Mouse (Mus musculus) layer of hippocampus, postnatal 36 days (tissue): ENCODE results near the gene Srrm1. TPM values are rescaled to one million over a fixed set of nuclear protein-coding genes. Genes with fewer than 3 reads are reported as not detected.

Source experiments
- DNase-seq, 2 experiments: peaks; one replicate each; pipeline ENCODE4 v3.0.0; 2022
- total RNA-seq, 2 experiments: library from RNA; stranded (reverse); gene quantifications; 2 replicates each; pipeline ENCODE4 v1.2.3; 2021

Gene Srrm1
- total RNA-seq, 2 experiments from 2014 or later: 123 to 143 TPM

DNA sequence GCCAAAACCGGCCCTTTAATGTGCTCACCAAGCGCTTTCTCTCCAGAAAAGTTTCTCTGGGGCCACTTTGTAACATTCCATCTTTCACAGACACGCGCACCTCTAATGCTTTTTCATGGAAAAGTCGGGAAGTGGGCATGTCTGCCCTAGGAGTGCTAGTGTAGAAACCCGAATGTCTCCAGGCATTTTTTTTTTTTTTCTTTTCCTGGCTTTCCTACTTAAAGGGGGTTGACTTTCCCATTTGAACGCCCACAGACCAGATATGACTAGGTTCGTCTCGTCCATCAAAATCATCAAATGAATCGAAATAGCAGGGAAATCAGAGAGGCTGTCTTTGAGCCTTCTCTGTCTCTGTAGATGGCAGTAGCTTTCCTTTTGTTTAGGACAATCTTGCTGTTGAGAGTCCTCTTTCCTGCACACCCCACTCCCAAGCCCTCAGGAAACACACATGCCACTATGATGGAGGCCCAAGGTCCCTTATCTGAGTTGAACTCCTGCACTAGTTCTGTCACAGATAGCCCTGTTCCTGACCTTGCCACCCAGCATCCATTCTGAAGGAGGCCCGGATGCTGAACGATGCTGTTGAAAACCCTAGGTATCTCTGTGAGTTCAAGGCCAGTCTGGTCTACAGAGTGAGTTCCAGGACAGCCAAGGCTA is 801 bp upstream of the Srrm1 start:
- DNase-seq: no peak

DNA sequence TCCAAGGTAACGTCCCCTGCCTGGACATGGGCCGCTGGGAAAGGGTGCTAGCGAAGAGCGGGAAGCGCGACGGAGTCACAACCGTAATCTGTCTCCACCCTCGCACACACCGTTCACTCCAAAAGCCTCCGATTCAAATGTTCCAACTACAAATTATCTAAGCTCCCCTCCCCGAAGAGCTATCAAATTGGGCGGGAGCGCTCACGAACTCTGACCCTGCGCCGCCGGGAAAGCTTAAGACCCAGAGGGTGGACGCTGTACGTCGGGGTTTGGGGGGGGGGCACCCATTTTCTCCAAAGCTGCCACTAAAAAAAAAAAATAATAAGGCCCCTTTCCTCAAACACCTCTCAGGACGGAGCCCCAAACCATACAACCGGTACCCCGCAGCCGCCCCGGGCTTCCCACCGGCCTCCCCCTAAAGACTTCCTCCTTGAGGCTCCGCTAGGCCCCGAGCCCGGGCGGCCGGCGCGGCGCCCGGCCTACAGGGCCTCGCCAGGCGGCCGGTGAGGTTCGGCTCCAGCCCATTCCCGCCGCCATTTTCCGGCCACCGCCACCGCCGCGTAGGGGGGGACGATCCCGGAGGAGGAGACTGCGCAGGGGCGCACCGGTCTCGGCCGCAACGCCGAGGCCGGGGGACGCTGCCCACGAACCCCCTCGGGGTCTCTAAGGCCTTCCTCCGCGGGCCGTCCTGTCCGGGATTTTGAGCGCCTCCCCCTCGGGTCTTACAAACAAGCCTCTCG is 625 bp downstream of the Srrm1 start:
- no peak for DNase-seq

DNA sequence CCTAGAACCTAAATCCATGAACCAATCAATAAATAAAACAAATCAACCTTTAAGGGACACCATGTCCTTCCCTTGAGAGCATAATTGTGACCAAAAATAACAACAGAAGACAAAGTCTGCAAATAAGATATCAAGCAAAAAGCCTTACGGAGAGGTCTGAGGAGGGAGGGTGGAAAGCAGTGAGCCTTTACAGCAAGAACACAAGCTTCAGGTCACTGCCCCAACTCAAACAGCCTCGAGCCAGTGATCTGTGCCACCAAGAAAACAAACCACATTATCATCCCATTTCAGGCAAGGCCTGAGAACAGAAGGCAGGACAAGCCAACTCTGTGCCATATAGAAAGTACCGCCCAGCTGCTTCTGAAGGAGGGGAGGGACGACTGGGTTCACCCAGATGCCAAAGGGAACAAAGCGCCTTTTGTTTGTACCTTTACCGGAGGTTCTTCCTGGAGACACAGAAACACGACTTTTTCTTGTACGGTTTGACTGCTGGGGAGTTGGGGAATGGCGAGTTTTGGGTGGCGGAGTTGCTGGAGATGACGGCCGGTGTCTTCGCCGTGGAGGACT is 15.7 kb downstream of the Srrm1 start:
- no peak for DNase-seq

DNA sequence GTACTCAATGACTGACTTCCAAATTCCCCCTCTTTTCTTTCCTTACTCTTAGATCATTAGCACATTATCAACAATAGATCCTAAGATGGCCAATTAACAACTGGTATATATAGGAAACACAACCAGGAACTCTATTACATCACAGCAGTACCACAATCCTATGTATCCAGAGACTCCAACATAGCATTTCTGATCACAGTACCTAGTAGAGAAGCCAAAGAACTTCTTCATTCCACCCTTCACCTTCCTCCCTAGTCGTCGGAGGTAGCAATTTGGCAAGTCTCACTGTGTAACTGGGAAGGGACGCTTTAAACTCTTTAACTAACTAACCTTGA is 17.1 kb downstream of the Srrm1 start:
- DNase-seq: no peak

DNA sequence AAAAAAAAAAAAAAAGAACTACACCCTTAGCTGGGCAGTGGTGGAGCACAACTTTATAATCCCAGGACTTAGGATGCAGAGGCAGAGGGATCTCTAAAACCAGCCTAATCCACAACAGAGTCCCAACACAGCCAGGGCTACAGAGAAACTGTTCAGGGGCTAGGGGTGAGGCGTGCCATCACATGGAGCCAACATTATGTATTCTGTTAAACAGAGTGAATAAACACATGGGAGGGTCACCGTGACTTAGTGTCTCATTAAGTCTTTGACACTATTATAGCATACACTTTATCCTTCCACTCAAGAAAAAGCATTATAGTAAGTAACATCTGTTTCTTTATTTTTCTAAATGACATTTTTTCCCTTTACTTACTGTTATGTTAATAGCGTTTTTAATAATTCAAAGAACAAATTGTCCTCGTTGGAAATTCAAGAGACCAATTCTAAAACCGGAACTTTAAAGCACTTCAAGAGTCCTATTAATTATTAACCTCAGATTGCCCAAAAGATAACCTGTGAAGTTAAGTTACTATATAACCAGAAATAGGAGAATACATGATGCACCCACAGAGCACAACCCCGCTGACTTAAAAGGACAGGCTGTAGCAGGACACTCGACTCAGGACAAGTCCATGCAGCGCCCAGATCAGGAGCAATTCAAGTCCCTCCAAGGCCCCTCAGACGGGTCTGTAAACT is 17.6 kb downstream of the Srrm1 start:
- DNase-seq: no peak

DNA sequence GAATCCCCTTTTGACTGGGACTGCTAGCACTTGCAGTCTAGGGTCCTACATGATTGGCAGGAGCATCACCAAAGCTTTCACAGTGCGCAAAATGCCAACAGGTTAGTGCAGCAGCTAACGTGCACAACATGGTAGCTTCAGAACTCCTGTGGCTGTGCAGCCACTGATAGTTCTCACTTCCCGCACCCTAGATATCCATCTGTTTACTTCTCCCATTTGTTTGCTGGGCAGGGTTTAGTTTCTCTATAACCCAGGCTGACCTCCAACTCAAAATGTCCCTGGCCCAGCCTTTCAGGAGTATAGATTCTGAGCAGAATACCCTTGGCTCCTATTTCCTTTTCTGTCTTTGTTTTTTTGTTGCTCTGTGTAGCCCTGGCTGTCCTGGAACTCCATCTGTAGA is 26.7 kb downstream of the Srrm1 start:
- no peak for DNase-seq

DNA sequence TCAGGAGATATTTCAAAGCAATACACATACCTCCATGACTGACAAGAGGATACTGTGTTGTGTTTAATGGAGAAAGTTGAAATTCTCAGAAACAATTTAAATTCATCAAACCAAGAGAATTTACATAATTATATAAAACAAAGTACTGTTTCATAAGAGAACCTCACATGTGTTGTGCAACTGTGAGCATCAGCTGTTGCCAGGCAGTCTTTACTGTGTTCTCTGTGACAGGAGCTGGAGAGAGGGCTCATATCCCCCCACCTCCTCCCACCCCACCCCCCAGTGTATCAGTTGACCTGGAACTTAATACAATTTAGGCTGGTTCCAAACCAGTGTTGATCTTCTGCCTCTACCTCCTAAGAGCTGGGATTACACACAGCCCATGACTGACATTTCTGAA is 27.1 kb downstream of the Srrm1 start:
- DNase-seq: no peak

DNA sequence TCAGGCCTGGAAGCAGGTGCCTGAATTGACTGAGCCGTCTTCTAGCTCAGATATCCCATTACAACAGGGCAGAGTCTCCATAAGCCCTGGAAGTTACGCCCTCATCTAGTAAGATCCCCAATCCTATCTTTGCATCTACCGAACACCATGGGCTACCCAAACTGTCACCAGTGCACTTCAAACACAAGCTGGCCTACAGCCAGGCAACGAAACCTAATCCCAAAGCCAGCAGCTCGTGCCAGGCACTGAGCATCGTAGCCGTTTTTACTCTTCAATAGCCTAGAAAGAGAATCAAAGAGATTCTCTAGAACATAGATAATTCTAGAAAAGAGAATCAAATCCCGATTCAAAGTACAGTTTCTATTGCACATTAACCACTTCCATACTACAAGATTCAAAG is 30.1 kb downstream of the Srrm1 start:
- no peak for DNase-seq

DNA sequence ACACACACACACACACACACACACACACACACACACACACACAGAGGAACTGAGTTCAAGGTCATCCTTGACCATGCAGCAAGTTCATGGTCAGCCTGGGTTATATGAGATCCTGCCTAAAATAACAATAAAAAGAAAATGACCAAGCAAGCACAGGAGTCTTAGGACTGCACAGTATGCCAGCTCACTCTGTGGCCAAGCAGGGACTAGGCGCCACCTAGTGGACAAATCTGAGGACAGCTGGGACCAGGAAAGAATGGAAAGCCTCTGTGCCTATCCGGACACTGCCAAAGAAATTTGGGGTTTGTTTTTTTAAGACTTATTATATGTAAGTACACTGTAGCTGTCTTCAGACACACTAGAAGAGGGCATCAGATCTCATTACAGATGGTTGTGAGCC is 35.2 kb downstream of the Srrm1 start:
- peak; percentile 32 to 61 for DNase-seq

DNA sequence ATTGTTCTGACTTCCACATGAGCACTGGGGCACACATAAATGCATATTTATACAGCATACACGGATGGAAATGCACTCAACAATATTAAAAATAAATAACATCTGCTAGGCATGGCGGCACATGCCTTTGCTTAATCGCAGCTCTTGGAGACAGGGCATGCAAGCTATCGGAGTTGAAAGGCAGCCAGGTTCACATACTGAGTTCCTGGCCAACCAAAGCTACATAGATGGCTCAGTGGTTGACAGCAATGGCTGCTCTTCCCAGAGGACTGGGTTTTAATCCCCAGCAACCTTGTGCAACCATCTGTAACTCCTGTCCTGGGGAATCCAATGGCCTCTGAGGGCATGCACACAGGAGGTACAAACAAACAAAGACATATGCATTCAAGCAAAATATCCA is 35.6 kb downstream of the Srrm1 start:
- DNase-seq: no peak

DNA sequence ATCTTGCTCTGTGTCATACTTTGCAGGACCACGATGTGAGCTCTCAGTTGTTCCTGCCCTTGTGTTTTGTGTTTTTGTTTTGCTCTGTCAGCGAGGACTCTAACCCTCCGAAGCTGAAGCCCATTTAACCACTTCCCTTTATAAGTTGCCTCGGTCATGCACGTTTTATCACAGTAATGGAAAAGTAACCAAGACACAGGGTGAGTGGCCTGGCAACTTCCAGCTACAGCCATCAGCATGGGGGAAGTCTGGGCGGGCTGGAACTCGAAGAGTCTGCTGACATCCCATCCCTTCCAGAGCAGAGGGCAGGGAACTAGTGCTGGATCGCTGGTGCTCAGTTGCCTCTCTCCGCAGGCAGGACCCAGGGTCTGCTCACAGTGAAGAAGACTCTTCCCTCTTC is 37.8 kb downstream of the Srrm1 start:
- DNase-seq: no peak

DNA sequence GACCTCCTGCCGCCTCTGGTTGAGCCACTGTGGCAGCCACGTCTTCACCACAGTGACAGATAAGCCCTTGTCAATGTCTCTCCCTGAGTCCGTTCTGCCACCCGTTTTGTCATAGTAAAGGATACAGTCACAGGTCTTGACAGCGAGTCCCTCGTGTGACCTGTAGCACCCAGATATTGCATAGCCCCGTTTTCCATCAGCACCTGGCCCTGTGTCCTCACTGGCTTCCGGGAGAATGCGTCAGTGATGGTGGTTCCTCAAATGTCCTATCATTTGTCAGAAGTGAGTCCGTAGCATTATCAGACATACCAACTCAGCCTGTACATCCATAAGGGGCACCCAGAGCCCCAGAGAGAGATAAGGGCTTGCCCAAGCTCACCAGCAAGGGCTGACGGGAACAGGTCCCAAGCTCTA is 38.7 kb downstream of the Srrm1 start:
- no peak for DNase-seq

DNA sequence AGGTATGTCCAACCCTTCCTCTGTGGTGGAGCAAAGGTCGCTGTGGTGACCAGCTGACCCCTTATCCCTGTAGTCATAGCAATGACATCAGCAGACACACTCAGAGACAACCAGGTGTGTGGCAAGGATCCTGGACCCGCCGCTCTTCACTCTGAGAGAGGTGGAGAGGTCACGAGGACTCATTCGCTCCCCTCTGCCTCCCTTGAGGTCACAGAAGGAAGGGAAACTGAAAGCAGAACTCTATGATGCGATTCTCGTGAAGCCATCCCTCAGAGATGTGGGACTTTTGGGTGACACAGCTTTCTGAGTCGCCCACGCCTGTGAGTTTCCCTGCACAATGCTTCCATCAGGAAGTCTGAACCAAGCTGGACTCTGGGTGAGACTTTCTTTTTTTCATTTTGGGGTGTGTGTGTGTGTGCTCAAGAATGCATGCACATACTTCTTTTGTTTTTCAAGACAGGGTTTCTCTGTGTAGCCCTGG is 39.3 kb downstream of the Srrm1 start:
- no peak for DNase-seq

DNA sequence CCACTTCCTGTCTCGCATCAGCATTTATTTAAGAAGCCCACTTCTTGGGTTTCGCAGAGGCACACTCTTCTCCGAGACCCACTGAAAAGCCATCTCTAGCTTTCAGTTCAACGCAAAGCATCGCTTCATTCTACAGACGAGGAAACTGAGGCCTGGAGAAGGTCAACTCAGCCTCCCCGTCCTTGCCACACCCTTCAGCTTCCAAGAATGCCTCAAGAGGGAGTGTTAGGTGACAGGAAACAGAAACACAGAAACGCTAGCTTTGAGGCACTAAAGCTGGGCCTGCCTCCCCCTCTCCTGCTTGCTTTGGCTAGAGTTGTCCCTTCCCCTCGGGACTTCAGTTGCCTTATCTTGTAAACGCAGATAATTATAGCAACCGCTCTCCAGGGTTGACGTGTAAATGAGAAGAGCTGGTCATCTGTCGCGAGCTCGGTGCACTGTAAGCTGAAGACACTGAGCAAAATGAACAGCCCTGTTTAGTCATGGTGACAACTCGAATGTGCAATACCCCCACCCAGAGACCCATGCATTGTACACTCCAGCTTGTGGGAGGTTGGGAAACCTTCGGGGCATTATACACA is 39.9 kb downstream of the Srrm1 start:
- no peak for DNase-seq

DNA sequence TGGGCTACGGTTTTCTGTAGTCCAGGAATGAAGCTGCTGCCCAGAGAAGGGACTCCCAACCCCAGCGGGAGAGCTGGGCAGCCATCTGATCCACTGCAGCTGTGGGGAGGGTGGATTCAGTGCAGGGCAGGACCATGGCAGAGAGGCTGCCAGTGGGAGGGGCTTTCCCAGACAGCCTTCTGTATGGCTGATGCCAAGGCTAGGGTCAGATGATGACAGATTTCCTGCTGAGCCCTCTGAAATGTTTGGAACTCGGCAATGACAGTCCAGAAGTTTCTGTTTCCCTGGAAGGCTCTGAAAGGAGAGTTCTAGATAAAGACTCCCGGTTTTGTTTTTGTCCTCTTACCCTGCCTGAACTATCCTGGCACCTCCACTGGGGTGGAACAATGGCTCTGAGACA is 40.4 kb downstream of the Srrm1 start:
- no peak for DNase-seq

DNA sequence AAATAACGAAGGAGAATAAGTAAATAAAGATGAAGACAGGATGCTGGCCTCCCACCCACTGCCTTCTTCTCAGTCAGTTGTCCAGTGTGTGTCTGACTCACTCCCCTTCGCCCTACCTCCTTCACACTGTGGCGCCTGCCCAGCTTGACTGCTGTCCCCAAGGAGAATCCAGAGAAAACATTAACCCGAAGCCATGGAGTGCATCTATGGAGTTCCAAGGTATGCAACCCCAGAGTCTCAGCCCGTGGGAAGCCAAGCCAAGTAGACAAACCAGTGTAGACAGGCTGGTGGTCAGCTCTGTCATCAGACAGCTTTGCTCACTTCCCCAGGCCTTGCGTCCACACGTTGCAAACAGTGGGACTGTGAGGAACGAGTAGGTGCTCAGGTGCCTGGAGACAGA is 42.8 kb downstream of the Srrm1 start:
- DNase-seq: no peak

DNA sequence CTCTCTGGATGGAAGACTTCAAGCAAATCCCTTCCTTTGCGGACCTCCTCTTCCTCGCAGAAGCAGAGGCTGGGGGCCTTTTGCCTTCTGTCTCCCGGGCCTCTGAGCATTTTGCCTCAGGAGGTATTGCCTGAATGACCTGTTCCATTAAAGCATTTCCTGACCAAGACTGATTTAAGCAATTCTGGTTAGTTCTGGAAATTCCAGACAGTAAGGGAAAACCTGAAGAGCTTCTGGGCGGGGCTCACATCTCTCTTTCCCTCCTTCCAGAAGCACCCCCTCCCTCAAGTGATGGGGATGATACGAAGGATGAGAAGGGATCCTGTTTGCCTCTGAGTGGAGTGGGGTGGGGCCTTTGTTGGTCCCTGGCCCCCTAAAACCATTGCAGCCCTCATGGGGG is 43.4 kb downstream of the Srrm1 start:
- no peak for DNase-seq

DNA sequence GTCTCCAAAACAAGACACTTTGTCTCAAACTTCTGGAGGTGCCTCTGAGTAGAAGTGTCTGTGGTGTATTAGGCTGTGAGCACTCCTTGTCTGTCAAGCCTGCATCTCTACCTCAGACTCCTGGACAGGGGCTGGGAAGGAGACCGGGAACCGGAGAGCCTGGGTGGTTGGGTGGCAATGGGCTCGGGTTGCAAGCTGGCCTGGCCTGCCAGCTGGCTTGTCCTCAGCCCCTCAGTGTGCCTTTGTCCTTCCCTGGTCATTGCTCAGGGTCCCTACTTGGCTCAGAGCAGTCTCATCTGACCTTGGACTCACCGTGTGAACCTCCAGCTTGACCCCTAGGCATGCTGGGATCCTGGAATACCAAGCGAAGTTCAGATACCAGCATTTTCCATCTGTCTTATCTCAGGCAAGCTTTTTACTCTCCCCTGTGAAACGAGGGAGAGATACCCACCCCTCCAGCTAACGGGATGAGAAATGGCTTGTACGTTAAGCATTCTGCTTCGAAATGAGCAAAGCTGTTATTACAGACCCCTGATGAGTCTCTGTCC is 43.9 kb downstream of the Srrm1 start:
- no peak for DNase-seq

DNA sequence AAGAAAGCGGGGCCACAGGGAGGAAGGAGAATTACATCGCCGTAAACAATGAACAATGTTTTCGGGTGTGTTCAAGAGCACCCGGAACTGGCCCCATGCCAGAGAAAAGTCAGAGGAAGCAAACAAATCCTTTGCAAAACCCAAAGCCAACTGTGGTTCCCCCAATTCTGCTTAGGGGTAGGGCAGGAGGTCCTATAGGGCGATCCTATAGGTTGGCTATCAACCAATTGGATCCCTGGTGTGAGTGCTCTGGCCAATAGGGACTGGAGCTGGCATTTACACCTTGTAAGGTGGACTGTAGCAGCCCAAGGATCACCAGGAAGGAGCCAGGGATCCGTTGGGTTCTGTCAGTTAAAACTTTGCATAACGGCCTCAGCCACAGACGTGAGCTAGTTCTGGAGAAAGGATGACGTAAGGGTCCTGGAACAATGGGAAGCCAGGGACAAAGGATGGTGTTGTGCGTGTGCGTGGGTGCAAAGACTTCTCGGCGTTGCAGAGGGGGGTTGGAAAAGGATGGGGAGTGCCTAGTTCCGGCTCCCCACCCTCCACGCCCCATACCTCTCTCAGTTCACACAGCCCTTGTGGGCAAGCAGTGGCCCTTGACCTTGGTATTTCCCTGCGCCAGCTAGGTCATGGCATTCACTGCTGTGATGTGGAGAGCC is 46.0 kb downstream of the Srrm1 start:
- DNase-seq: no peak

DNA sequence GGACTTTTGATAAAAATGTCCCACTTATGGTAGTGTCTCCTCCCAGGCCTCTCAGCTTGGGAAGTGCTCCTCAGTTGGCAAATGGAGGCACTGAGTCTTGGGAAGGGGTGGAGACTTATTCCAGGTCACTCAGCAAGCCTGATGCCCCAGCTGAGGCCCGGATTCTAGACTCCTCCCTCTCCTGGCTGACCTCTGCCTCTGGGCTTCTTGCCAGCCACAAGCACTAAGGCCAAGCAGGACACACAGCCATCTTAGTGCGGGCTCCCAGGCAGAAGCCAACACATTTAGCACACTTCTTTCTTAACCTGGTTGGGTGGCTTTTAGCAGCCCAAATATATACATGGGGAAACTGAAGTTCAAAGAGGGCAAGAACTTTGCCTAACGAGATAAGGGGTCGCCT is 46.6 kb downstream of the Srrm1 start:
- peak in 1 of 2 experiments; percentile 37 for DNase-seq

DNA sequence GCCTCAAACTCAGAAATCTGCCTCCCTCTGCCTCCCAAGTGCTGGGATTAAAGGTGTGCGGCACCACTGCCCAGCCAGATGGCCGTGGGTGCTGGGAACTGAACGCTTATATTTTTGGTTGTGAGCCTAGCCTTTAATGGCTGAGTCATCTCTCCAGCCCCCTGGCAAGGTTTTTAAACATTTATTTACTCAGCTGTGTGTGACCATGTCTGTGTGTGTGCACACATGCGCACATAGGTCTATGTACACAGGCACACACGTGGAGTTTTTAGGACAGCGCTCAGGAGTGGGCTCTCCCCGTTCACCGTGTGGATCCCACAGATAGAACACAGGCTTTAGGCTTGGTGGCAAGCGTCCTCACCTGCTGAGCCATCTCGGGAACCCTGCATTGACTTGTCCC is 50.9 kb downstream of the Srrm1 start:
- DNase-seq: no peak

DNA sequence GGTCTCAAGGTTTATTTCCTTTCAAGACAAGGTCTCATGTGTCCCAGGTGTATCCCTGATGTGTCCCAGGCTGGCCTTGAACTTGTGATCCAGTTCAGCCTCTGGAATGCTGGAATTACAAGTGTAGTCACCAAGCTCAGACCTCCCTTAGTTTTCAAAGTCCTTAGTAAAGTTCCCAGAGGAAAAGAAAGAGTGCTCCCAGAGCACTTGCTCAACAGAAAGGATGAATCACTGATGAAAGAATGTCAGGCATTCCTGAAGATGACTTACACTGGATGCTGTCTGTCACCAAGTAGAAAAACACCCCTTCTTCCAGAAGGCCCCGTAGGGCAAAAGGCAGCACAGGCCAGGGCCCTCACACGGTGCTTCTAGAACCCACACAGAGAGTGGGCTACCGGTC is 52.0 kb downstream of the Srrm1 start:
- no peak for DNase-seq
